Mouse (Mus musculus) ES-Bruce4 (cell line): ENCODE measurements around the gene Phc2. TPM values are rescaled to one million over a fixed set of nuclear protein-coding genes. Genes with fewer than 3 reads are reported as not detected.

Source experiments
- H3K27ac ChIP-seq: 2 replicates; pipeline ENCODE4 v1.5.1; 2012; ENCODE audit warnings: low read length, inconsistent platforms; ENCODE audit not compliant: insufficient read depth
- H3K27me3 ChIP-seq: 2 replicates; pipeline ENCODE4 v1.6.1; 2012; ENCODE audit warnings: mild to moderate bottlenecking, low read length, inconsistent platforms; ENCODE audit not compliant: control insufficient read depth, poor library complexity, insufficient read depth, severe bottlenecking
- H3K36me3 ChIP-seq: 2 replicates; pipeline ENCODE4 v1.6.1; 2012; ENCODE audit warnings: inconsistent platforms, mild to moderate bottlenecking, low read length, moderate library complexity; ENCODE audit not compliant: control insufficient read depth, poor library complexity, insufficient read depth, severe bottlenecking
- H3K4me1 ChIP-seq: one replicate; pipeline ENCODE4 v1.8.1; 2011; ENCODE audit warnings: low read length; ENCODE audit not compliant: control insufficient read depth, insufficient read depth
- H3K4me3 ChIP-seq: 2 replicates; pipeline ENCODE4 v1.5.1; 2011; ENCODE audit warnings: low read depth, mild to moderate bottlenecking, low read length
- H3K9ac ChIP-seq: 2 replicates; pipeline ENCODE4 v1.6.1; 2012; ENCODE audit warnings: low read depth, mild to moderate bottlenecking, inconsistent platforms; ENCODE audit not compliant: poor library complexity, severe bottlenecking
- H3K9me3 ChIP-seq: replicated peaks from 2 replicates; pipeline ENCODE4 v1.6.1; 2012; ENCODE audit warnings: mild to moderate bottlenecking, low read length, inconsistent platforms; ENCODE audit not compliant: control insufficient read depth, poor library complexity, insufficient read depth, severe bottlenecking
- CTCF ChIP-seq: IDR thresholded peaks from one replicate; pipeline ENCODE4 v1.8.1; 2011; ENCODE audit warnings: low read depth, low read length
- EP300 ChIP-seq: IDR thresholded peaks from 2 replicates; pipeline ENCODE4 v1.6.1; 2011; ENCODE audit warnings: low read depth, low read length; ENCODE audit not compliant: insufficient read depth
- POLR2A ChIP-seq: IDR thresholded peaks from one replicate; pipeline ENCODE4 v1.8.1; 2011; ENCODE audit warnings: low read length; ENCODE audit not compliant: insufficient read depth
- polyA plus RNA-seq: library from polyadenylated mRNA; stranded (reverse); fragments of >200 nt; gene quantifications from 2 replicates; pipeline ENCODE4 v1.2.4, GENCODE M21; 2011; ENCODE audit warnings: low read depth; ENCODE audit not compliant: missing spikeins, insufficient read depth, insufficient read length

Phc2 gene
- polyA plus RNA-seq, 1 experiment, result 38.4 TPM

DNA sequence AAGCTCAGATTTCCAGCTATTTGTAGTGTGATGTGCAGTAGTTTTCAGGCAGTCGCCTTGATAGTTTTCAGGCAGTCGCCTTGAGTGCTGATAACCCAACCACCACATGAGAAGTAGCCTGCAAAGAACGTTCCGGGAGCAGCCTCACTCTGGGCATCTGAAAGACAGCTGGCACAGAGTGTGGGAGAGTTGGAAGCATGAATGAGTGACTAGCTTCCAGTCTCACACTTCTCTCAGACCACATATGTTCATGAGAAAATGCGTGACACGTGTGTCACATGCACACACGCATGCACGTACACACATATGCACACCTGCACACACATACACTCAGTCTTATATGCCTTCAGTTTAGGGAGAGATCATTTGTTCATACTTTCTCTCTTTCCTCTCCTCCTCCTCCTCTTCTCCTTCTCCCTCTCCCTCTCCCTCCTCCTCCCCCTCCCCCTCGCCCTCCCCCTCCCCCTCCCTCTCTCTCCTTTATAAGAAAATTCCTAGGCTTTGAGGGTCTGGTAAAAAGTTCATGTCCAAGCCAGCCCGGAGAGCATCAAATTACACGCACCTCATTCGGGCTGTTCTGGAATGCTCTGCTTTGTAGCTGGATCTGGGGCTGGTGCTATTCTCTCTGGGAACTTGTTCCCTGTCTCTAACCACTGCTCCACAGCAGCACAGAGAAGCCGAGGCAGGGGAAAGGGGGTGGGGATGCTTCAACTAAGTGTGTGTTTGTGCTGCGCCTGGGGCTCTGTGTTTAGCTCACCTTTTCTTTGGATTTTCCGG is 37.8 kb downstream of the Phc2 start:
- no peaks in the 10 kb centered on the region for H3K9me3 ChIP-seq
- no peaks in the 10 kb centered on the region for H3K4me1 ChIP-seq
- no peaks in the 10 kb centered on the region for H3K36me3 ChIP-seq
- H3K27me3 ChIP-seq, result no peaks in the 10 kb centered on the region
- no peak for TF ChIP-seq POLR2A
- TF ChIP-seq EP300, result no peak
- no peak for TF ChIP-seq CTCF
- H3K4me3 ChIP-seq, result no peak overlapping the region
- no peak overlapping the region for H3K27ac ChIP-seq
- H3K9ac ChIP-seq, result no peak overlapping the region

GRCm38 (mm10) chr4:128693207-128693606 is 38.7 kb downstream of the Phc2 start:
- no peak for TF ChIP-seq POLR2A
- no peaks in the 10 kb centered on the region for H3K4me1 ChIP-seq

DNA sequence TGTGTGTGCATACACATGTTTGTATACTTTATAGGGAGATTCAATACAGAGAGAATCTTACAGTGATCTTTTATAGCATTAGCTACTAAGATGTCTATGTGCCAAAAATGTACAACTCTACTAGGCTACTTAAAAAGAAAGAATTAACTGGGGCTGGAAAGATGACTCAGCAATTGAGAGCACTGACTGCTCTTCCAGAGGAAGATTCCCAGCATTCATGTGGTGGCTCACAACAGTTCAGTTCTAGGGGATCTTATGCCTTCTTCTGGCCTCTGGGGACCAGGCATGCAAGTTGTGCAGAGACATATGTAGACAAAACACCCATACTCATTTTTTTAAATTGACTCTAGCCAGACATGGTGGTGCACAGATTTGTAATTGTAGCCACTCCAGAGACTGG is 39.8 kb downstream of the Phc2 start:
- no peak overlapping the region for H3K9ac ChIP-seq
- H3K27ac ChIP-seq, result no peak overlapping the region
- H3K9me3 ChIP-seq, result no peaks in the 10 kb centered on the region
- H3K4me1 ChIP-seq, result no peaks in the 10 kb centered on the region
- no peak overlapping the region for H3K4me3 ChIP-seq
- H3K36me3 ChIP-seq, result no peaks in the 10 kb centered on the region
- no peaks in the 10 kb centered on the region for H3K27me3 ChIP-seq
- TF ChIP-seq POLR2A, result no peak
- TF ChIP-seq CTCF, result no peak
- no peak for TF ChIP-seq EP300

More at GRCm38 (mm10) chr4:128693207-128693606, 38.7 kb downstream of the Phc2 start:
- H3K9ac ChIP-seq, result no peak overlapping the region
- H3K4me3 ChIP-seq, result no peak overlapping the region
- no peaks in the 10 kb centered on the region for H3K9me3 ChIP-seq
- no peak overlapping the region for H3K27ac ChIP-seq
- H3K27me3 ChIP-seq, result no peaks in the 10 kb centered on the region
- no peaks in the 10 kb centered on the region for H3K36me3 ChIP-seq

GRCm38 (mm10) chr4:128695149-128695548 is 40.6 kb downstream of the Phc2 start:
- no peaks in the 10 kb centered on the region for H3K4me1 ChIP-seq
- H3K27ac ChIP-seq, result no peak overlapping the region

DNA sequence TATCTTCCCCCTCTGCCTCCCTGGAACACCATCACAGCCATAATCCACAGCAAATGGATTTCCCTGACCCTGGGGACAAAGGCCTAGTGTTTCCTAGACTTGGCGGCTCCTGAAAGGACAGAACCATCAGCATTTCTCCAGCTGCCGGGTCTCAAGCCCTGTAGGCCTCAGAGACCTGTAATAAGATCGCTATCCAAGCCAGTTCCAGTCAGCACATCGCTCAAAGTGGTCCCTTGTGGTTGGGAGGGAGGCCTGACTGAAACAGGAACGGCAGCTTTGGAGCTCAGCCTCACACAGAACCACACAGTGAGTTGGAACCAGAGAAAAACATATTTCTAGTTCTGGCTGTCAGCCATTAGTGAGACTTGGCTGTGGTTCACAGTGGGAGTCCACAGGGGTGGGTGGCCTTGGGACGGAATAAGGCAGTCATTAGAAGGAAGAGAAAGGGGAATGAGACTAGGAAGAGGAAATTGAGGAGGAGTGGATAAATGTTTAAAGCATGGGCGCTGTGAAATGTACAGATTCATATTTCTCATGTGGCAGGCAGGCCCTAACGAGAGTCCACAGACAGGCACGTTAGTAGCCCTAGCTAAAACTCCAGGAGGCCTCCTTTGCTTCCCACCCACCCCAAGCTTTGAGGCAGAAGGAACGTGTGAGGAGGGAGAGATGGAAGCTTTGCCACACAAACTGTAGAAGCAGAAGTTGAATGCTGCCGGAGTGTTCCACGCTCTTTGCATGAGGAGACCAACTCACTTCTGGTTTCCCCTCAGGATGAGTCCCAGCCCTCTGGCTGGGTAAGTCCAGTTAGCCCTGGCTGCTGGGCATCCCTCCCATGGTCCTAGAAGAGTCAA is 43.7 kb downstream of the Phc2 start:
- TF ChIP-seq CTCF (no peak), EP300 (no peak), POLR2A (no peak)

More at GRCm38 (mm10) chr4:128695149-128695548, 40.6 kb downstream of the Phc2 start:
- Histone ChIP-seq H3K27me3 (no peaks in the 10 kb centered on the region), H3K36me3 (no peaks in the 10 kb centered on the region), H3K9ac (no peak overlapping the region), H3K4me3 (no peak overlapping the region), H3K9me3 (no peaks in the 10 kb centered on the region)
- TF ChIP-seq POLR2A, result no peak
- no peak for TF ChIP-seq EP300
- TF ChIP-seq CTCF, result no peak

DNA sequence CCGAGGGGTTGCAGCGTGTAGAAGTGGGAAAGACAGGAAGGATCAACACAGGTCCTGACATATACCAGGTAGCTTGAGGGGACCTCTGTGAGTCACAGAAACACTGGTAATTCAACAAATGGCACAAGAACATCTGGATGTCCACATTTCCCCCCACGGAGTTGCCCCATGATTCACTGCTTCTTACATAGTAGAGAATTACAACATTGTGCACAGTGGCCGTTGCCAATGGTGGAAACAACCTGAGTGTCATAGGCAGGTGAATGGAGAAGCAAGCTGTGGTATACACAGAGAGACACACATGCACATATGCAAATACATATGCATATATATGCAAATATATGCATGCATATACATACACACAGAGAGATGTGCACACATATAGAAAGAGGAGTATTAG is 45.4 kb downstream of the Phc2 start:
- no peaks in the 10 kb centered on the region for H3K27me3 ChIP-seq
- no peaks in the 10 kb centered on the region for H3K4me1 ChIP-seq
- no peak overlapping the region for H3K4me3 ChIP-seq
- H3K9me3 ChIP-seq, result no peaks in the 10 kb centered on the region
- TF ChIP-seq EP300 (no peak), CTCF (no peak), POLR2A (no peak)
- no peak overlapping the region for H3K27ac ChIP-seq
- H3K36me3 ChIP-seq, result no peaks in the 10 kb centered on the region
- no peak overlapping the region for H3K9ac ChIP-seq

More for the DNA sequence above, 43.7 kb downstream of the Phc2 start:
- H3K9me3 ChIP-seq, result no peaks in the 10 kb centered on the region
- no peaks in the 10 kb centered on the region for H3K27me3 ChIP-seq
- H3K4me3 ChIP-seq, result no peak overlapping the region
- no peaks in the 10 kb centered on the region for H3K4me1 ChIP-seq
- H3K27ac ChIP-seq, result no peak overlapping the region
- H3K9ac ChIP-seq, result no peak overlapping the region
- no peaks in the 10 kb centered on the region for H3K36me3 ChIP-seq
